Mouse (Mus musculus): ENCODE measurements around the gene Vwa1.
A peak's percentile ranks its signal among the peaks of the same experiment; 100 is the strongest.
"Not testable (repeated sequence)": the region's sequence is repeated elsewhere in the genome, so short reads cannot be mapped to it uniquely, and the experiment has no call there.

Vwa1 gene

GRCm38 (mm10) chr4:155774280-155774754 lies at the start of gene Vwa1:
Gene Vwa1 (minus strand): TSS chr4:155774698.
- peak; percentile 93 for DNase-seq (ENCODE audit: inconsistent ontology term)

- no peak for DNase-seq (ENCODE audit: inconsistent ontology term)
Measured at GRCm38 (mm10) chr4:155823443-155823842, 48.9 kb upstream of the Vwa1 start.

GRCm38 (mm10) chr4:155821025-155821424 lies 46.5 kb upstream of the Vwa1 start:
- DNase-seq (ENCODE audit: inconsistent ontology term): no peak

- no peak for DNase-seq (ENCODE audit: inconsistent ontology term)
Measured at GRCm38 (mm10) chr4:155817533-155817932, 43.0 kb upstream of the Vwa1 start.

GRCm38 (mm10) chr4:155812665-155813181 lies 38.2 kb upstream of the Vwa1 start:
- peak; percentile 65 for DNase-seq (ENCODE audit: inconsistent ontology term)

GRCm38 (mm10) chr4:155811929-155812664 lies 37.6 kb upstream of the Vwa1 start, which contains the start of gene Ccnl2:
Gene Ccnl2 (plus strand): TSS chr4:155812489.
- peak; percentile 99 for DNase-seq (ENCODE audit: inconsistent ontology term)

- DNase-seq (ENCODE audit: inconsistent ontology term): no peak
Measured at GRCm38 (mm10) chr4:155807841-155808240, 33.3 kb upstream of the Vwa1 start.

GRCm38 (mm10) chr4:155803340-155804041 lies 29.0 kb upstream of the Vwa1 start:
- DNase-seq (ENCODE audit: inconsistent ontology term): peak; percentile 90

- no peak for DNase-seq (ENCODE audit: inconsistent ontology term)
Measured at GRCm38 (mm10) chr4:155802741-155803339, 28.3 kb upstream of the Vwa1 start, which contains the start of gene Mrpl20. Gene Mrpl20 (plus strand): TSS chr4:155802878.

- no peak for DNase-seq (ENCODE audit: inconsistent ontology term)
Measured at GRCm38 (mm10) chr4:155802075-155802474, 27.6 kb upstream of the Vwa1 start.

- DNase-seq (ENCODE audit: inconsistent ontology term): no peak
Measured at GRCm38 (mm10) chr4:155793730-155794129, 19.2 kb upstream of the Vwa1 start.

- DNase-seq (ENCODE audit: inconsistent ontology term): no peak
Measured at GRCm38 (mm10) chr4:155791240-155791933, 16.9 kb upstream of the Vwa1 start.

- no peak for DNase-seq (ENCODE audit: inconsistent ontology term)
Measured at GRCm38 (mm10) chr4:155790650-155791161, 16.2 kb upstream of the Vwa1 start.

GRCm38 (mm10) chr4:155790021-155790489 lies 15.6 kb upstream of the Vwa1 start, which contains the start of gene Ankrd65:
Gene Ankrd65 (plus strand): TSS chr4:155790439.
- no peak for DNase-seq (ENCODE audit: inconsistent ontology term)

- not testable (repeated sequence) for DNase-seq (ENCODE audit: inconsistent ontology term)
Measured at GRCm38 (mm10) chr4:155788833-155789232, 14.3 kb upstream of the Vwa1 start.

- DNase-seq (ENCODE audit: inconsistent ontology term): no peak
Measured at GRCm38 (mm10) chr4:155788300-155788699, 13.8 kb upstream of the Vwa1 start.

GRCm38 (mm10) chr4:155785819-155786218 lies 11.3 kb upstream of the Vwa1 start, which contains the start of gene Tmem88b:
Gene Tmem88b (minus strand): TSS chr4:155785874.
- DNase-seq (ENCODE audit: inconsistent ontology term): no peak

GRCm38 (mm10) chr4:155785246-155785645 lies 10.7 kb upstream of the Vwa1 start:
- no peak for DNase-seq (ENCODE audit: inconsistent ontology term)

- peak; percentile 86 for DNase-seq (ENCODE audit: inconsistent ontology term)
Measured at GRCm38 (mm10) chr4:155784081-155784701, 9.7 kb upstream of the Vwa1 start.

- no peak for DNase-seq (ENCODE audit: inconsistent ontology term)
Measured at GRCm38 (mm10) chr4:155783486-155784080, 9.1 kb upstream of the Vwa1 start.

All from Muller cell, postnatal 12 days (primary cell).